In genomic region chr7:141277701-141278678, GRCm38 (mm10) we compare ENCODE assay signal across 12 mouse cellular contexts. TPM values are rescaled to one million over a fixed set of nuclear protein-coding genes. Genes with fewer than 3 reads are reported as not detected.
DNase-seq lines count a peak whose midpoint lies in the region; ATAC-seq and TF ChIP-seq lines count a peak whose summit lies in the region.
"Had no signal": no experiment of that assay in that cellular context is flagged by ENCODE, and none has a peak within 500 bp of the region (broad histone marks: within the 10 kb centered on the region; RNA-seq: fewer than 3 reads in every experiment).

No protein-coding gene starts in this region.

- no peaks in the 10 kb centered on the region for H3K36me3 ChIP-seq in hindbrain, embryonic 12.5 days
- no peaks in the 10 kb centered on the region for H3K36me3 ChIP-seq in hindbrain, embryonic 16.5 days (ENCODE audit: control insufficient read depth, insufficient read depth, low read length)
- H3K36me3 ChIP-seq in embryonic facial prominence, embryonic 14.5 days (ENCODE audit: control insufficient read depth, insufficient read depth, low read length), result no peaks in the 10 kb centered on the region
- H3K36me3 ChIP-seq in intestine, postnatal 0 days (ENCODE audit: control insufficient read depth, insufficient read depth), result peaks cover 3% of the 10 kb centered on the region; the same call in 1 of the 2 replicates
- H3K36me3 ChIP-seq in neural tube, embryonic 13.5 days, result no peaks in the 10 kb centered on the region

- 82% methylated on average over 11 of the region's 11 CpGs for WGBS in hindbrain, embryonic 12.5 days
- 85% methylated on average over 11 of the region's 11 CpGs for WGBS in hindbrain, embryonic 16.5 days
- WGBS in embryonic facial prominence, embryonic 14.5 days, result 70% methylated on average over 11 of the region's 11 CpGs
- WGBS in intestine, postnatal 0 days, result 49% methylated on average over 11 of the region's 11 CpGs
- 81% methylated on average over 11 of the region's 11 CpGs for WGBS in neural tube, embryonic 13.5 days

- H3K9ac ChIP-seq in hindbrain, embryonic 12.5 days, result no peak overlapping the region
- H3K9ac ChIP-seq in hindbrain, embryonic 16.5 days (ENCODE audit: low read depth, low read length), result no peak overlapping the region; the same call in 1 of the 2 replicates
- no peak overlapping the region; the same call in 1 of the 2 replicates for H3K9ac ChIP-seq in embryonic facial prominence, embryonic 14.5 days (ENCODE audit: low read depth, low read length)
- 0 out of 2 replicates have a peak overlapping the region, but pooled peaks have one; percentile 60 for H3K9ac ChIP-seq in intestine, postnatal 0 days (ENCODE audit: low read depth, low read length)
- H3K9ac ChIP-seq in neural tube, embryonic 13.5 days, result peak overlapping the region; percentile 65

- H3K27me3 ChIP-seq in hindbrain, embryonic 12.5 days, result peaks cover 27% of the 10 kb centered on the region
- H3K27me3 ChIP-seq in hindbrain, embryonic 16.5 days (replicated peaks; ENCODE audit: control insufficient read depth, insufficient read depth, low read length), result 0 out of 2 replicates have a peak, but pooled peaks cover 3% of the 10 kb centered on the region
- peaks cover 9% of the 10 kb centered on the region for H3K27me3 ChIP-seq in embryonic facial prominence, embryonic 14.5 days (replicated peaks; ENCODE audit: control insufficient read depth, insufficient read depth, low read length)
- H3K27me3 ChIP-seq in intestine, postnatal 0 days (replicated peaks; ENCODE audit: control insufficient read depth, insufficient read depth, low read length), result no peaks in the 10 kb centered on the region
- peaks cover 28% of the 10 kb centered on the region for H3K27me3 ChIP-seq in neural tube, embryonic 13.5 days

- H3K4me3 ChIP-seq in hindbrain, embryonic 12.5 days, result 0 out of 2 replicates have a peak overlapping the region, but pooled peaks have one; percentile 42
- H3K4me3 ChIP-seq in hindbrain, embryonic 16.5 days (ENCODE audit: low read length), result no peak overlapping the region
- no peak overlapping the region for H3K4me3 ChIP-seq in embryonic facial prominence, embryonic 14.5 days (ENCODE audit: low read depth, low read length)
- peak overlapping the region; percentile 45; the same call in 1 of the 2 replicates for H3K4me3 ChIP-seq in intestine, postnatal 0 days (ENCODE audit: low read depth, low read length)
- H3K4me3 ChIP-seq in neural tube, embryonic 13.5 days, result no peak overlapping the region

- no peak for DNase-seq in embryonic facial prominence, embryonic 14.5 days (ENCODE audit: low spot score)
- DNase-seq in spleen, postnatal 36 days (ENCODE audit: low spot score in 2 of 2), result no peak
- DNase-seq in layer of hippocampus, adult 8-10 months (ENCODE audit: low spot score in 2 of 2), result no peak
- no peak for DNase-seq in left cerebral cortex, postnatal 25 days (ENCODE audit: low spot score in 2 of 2)
- DNase-seq: gastrocnemius, postnatal 25 days; thymus, postnatal 14 days had no signal

- H3K27ac ChIP-seq in hindbrain, embryonic 12.5 days, result no peak overlapping the region
- no peak overlapping the region for H3K27ac ChIP-seq in hindbrain, embryonic 16.5 days (ENCODE audit: low read depth, low read length)
- H3K27ac ChIP-seq in embryonic facial prominence, embryonic 14.5 days (replicated peaks; ENCODE audit: low read depth, low read length), result no peak overlapping the region
- peak overlapping the region; percentile 93 for H3K27ac ChIP-seq in intestine, postnatal 0 days (ENCODE audit: low read depth, low read length)
- H3K27ac ChIP-seq in neural tube, embryonic 13.5 days (replicated peaks), result no peak overlapping the region

- peak; percentile 30; the same call in 1 of the 2 replicates for ATAC-seq in hindbrain, embryonic 12.5 days (ENCODE audit: low FRiP score)
- no peak; the same call in 1 of the 2 replicates for ATAC-seq in hindbrain, embryonic 16.5 days
- ATAC-seq in embryonic facial prominence, embryonic 14.5 days (ENCODE audit: low read depth), result no peak
- peak; percentile 48 for ATAC-seq in intestine, postnatal 0 days
- peak; percentile 10; the same call in 1 of the 2 replicates for ATAC-seq in neural tube, embryonic 13.5 days (ENCODE audit: low read depth)

- H3K4me1 ChIP-seq in hindbrain, embryonic 12.5 days, result peaks cover 11% of the 10 kb centered on the region
- peaks cover 6% of the 10 kb centered on the region for H3K4me1 ChIP-seq in hindbrain, embryonic 16.5 days (ENCODE audit: control insufficient read depth, insufficient read depth, low read depth, low read length)
- peaks cover 7% of the 10 kb centered on the region; the same call in 1 of the 2 replicates for H3K4me1 ChIP-seq in embryonic facial prominence, embryonic 14.5 days (ENCODE audit: control insufficient read depth, insufficient read depth, low read length)
- 0 out of 2 replicates have a peak, but pooled peaks cover 6% of the 10 kb centered on the region for H3K4me1 ChIP-seq in intestine, postnatal 0 days (replicated peaks; ENCODE audit: control insufficient read depth, insufficient read depth, low read length)
- peaks cover 11% of the 10 kb centered on the region; the same call in 1 of the 2 replicates for H3K4me1 ChIP-seq in neural tube, embryonic 13.5 days (replicated peaks)

- intact Hi-C loops in left cerebral cortex, postnatal 25 days (cut with DNase I), result no loop called here

- TF ChIP-seq CTCF in intestine, postnatal 0 days (IDR thresholded peaks at IDR 0.05; ENCODE audit: low read depth), result no peak

- no peaks in the 10 kb centered on the region for H3K9me3 ChIP-seq in hindbrain, embryonic 12.5 days (replicated peaks)
- no peaks in the 10 kb centered on the region for H3K9me3 ChIP-seq in hindbrain, embryonic 16.5 days (ENCODE audit: control insufficient read depth, low read length)
- H3K9me3 ChIP-seq in embryonic facial prominence, embryonic 14.5 days (ENCODE audit: control insufficient read depth, low read length), result no peaks in the 10 kb centered on the region
- no peaks in the 10 kb centered on the region for H3K9me3 ChIP-seq in intestine, postnatal 0 days (ENCODE audit: control insufficient read depth)
- no peaks in the 10 kb centered on the region for H3K9me3 ChIP-seq in neural tube, embryonic 13.5 days

- peak overlapping the region; percentile 94 for H3K4me2 ChIP-seq in hindbrain, embryonic 12.5 days (replicated peaks)
- no peak overlapping the region; the same call in 1 of the 2 replicates for H3K4me2 ChIP-seq in hindbrain, embryonic 16.5 days (ENCODE audit: low read length)
- H3K4me2 ChIP-seq in embryonic facial prominence, embryonic 14.5 days (ENCODE audit: low read depth, low read length), result peak overlapping the region; percentile 99
- H3K4me2 ChIP-seq in intestine, postnatal 0 days (replicated peaks; ENCODE audit: low read depth), result peak overlapping the region; percentile 97
- H3K4me2 ChIP-seq in neural tube, embryonic 13.5 days, result peak overlapping the region; percentile 92; the same call in 1 of the 2 replicates

RNA-seq across cellular contexts. Expression of gene Sct, which starts 0.9 kb away (rescaled TPM):
- polyA plus RNA-seq in hindbrain, embryonic 12.5 days (2016; fragmentation: Nextera tagmentation; extraction: Ambion mirVana), result 2.4 and 2.7 TPM in 2 replicates
- polyA plus RNA-seq in hindbrain, embryonic 16.5 days (2015; fragmentation: Nextera tagmentation; extraction: Ambion mirVana), result 3.5 and 6.1 TPM in 2 replicates
- polyA plus RNA-seq in embryonic facial prominence, embryonic 14.5 days (2014; fragmentation: Nextera tagmentation; extraction: Ambion mirVana), result 9.9 and 13.8 TPM in 2 replicates
- polyA plus RNA-seq in intestine, postnatal 0 days (2015; fragmentation: Nextera tagmentation; extraction: Ambion mirVana), result 348 and 368 TPM in 2 replicates
- polyA plus RNA-seq in neural tube, embryonic 13.5 days (2015; fragmentation: Nextera tagmentation; extraction: Ambion mirVana), result 3.3 and 5.8 TPM in 2 replicates
- not detected for total RNA-seq in layer of hippocampus, adult 8-10 months (2022)
- not detected for total RNA-seq in left cerebral cortex, postnatal 25 days (2021)
- total RNA-seq: layer of hippocampus, postnatal 14 days; megakaryocyte, adult 5-6 weeks had no signal

RNA-seq across cellular contexts. Expression of gene Cdhr5, which starts 1.4 kb away (rescaled TPM):
- polyA plus RNA-seq in hindbrain, embryonic 12.5 days (2016; fragmentation: Nextera tagmentation; extraction: Ambion mirVana), result not detected in 2 replicates
- polyA plus RNA-seq in hindbrain, embryonic 16.5 days (2015; fragmentation: Nextera tagmentation; extraction: Ambion mirVana), result 0.29 TPM in 1 of 2 replicates, not detected in the other
- polyA plus RNA-seq in embryonic facial prominence, embryonic 14.5 days (2014; fragmentation: Nextera tagmentation; extraction: Ambion mirVana), result 0.21 TPM in 1 of 2 replicates, not detected in the other
- 914 and 971 TPM in 2 replicates for polyA plus RNA-seq in intestine, postnatal 0 days (2015; fragmentation: Nextera tagmentation; extraction: Ambion mirVana)
- polyA plus RNA-seq in neural tube, embryonic 13.5 days (2015; fragmentation: Nextera tagmentation; extraction: Ambion mirVana), result not detected in 2 replicates
- total RNA-seq in layer of hippocampus, adult 8-10 months (2022), result not detected
- total RNA-seq in left cerebral cortex, postnatal 25 days (2021), result not detected
- total RNA-seq: layer of hippocampus, postnatal 14 days; megakaryocyte, adult 5-6 weeks had no signal

RNA-seq across cellular contexts. Expression of gene Irf7, which starts 11.7 kb away (rescaled TPM):
- 1.1 and 1.5 TPM in 2 replicates for polyA plus RNA-seq in hindbrain, embryonic 12.5 days (2016; fragmentation: Nextera tagmentation; extraction: Ambion mirVana)
- 1.8 and 2.0 TPM in 2 replicates for polyA plus RNA-seq in hindbrain, embryonic 16.5 days (2015; fragmentation: Nextera tagmentation; extraction: Ambion mirVana)
- 2.3 and 2.4 TPM in 2 replicates for polyA plus RNA-seq in embryonic facial prominence, embryonic 14.5 days (2014; fragmentation: Nextera tagmentation; extraction: Ambion mirVana)
- polyA plus RNA-seq in intestine, postnatal 0 days (2015; fragmentation: Nextera tagmentation; extraction: Ambion mirVana), result 120 and 124 TPM in 2 replicates
- 1.0 and 1.4 TPM in 2 replicates for polyA plus RNA-seq in neural tube, embryonic 13.5 days (2015; fragmentation: Nextera tagmentation; extraction: Ambion mirVana)
- total RNA-seq in layer of hippocampus, adult 8-10 months (2022), result 1 to 10 TPM in 2 of 4 experiments, under 1 TPM in 2; 0.85 to 3.8 (median 2.0) TPM
- 1 to 10 TPM in 1 of 2 experiments, under 1 TPM in 1; 0.78 to 1.1 TPM for total RNA-seq in left cerebral cortex, postnatal 25 days (2021)

RNA-seq across cellular contexts. Expression of gene Drd4, which starts 13.8 kb away (rescaled TPM):
- polyA plus RNA-seq in hindbrain, embryonic 12.5 days (2016; fragmentation: Nextera tagmentation; extraction: Ambion mirVana), result 0.81 and 0.86 TPM in 2 replicates
- 0.64 and 1.00 TPM in 2 replicates for polyA plus RNA-seq in hindbrain, embryonic 16.5 days (2015; fragmentation: Nextera tagmentation; extraction: Ambion mirVana)
- 0.81 and 1.3 TPM in 2 replicates for polyA plus RNA-seq in embryonic facial prominence, embryonic 14.5 days (2014; fragmentation: Nextera tagmentation; extraction: Ambion mirVana)
- 0.33 and 0.38 TPM in 2 replicates for polyA plus RNA-seq in intestine, postnatal 0 days (2015; fragmentation: Nextera tagmentation; extraction: Ambion mirVana)
- polyA plus RNA-seq in neural tube, embryonic 13.5 days (2015; fragmentation: Nextera tagmentation; extraction: Ambion mirVana), result 0.54 and 1.3 TPM in 2 replicates
- total RNA-seq in layer of hippocampus, adult 8-10 months (2022), result under 1 TPM in 1 of 4 experiments, not detected in 3; 0.27 TPM
- under 1 TPM; 0.41 to 0.66 TPM for total RNA-seq in left cerebral cortex, postnatal 25 days (2021)
- total RNA-seq: megakaryocyte, adult 5-6 weeks had no signal

RNA-seq across cellular contexts. Expression of gene Phrf1, which starts 49.4 kb away (rescaled TPM):
- polyA plus RNA-seq in hindbrain, embryonic 12.5 days (2016; fragmentation: Nextera tagmentation; extraction: Ambion mirVana), result 95.5 and 99.3 TPM in 2 replicates
- 57.1 and 67.4 TPM in 2 replicates for polyA plus RNA-seq in hindbrain, embryonic 16.5 days (2015; fragmentation: Nextera tagmentation; extraction: Ambion mirVana)
- polyA plus RNA-seq in embryonic facial prominence, embryonic 14.5 days (2014; fragmentation: Nextera tagmentation; extraction: Ambion mirVana), result 59.8 and 62.7 TPM in 2 replicates
- 24.7 and 27.8 TPM in 2 replicates for polyA plus RNA-seq in intestine, postnatal 0 days (2015; fragmentation: Nextera tagmentation; extraction: Ambion mirVana)
- polyA plus RNA-seq in neural tube, embryonic 13.5 days (2015; fragmentation: Nextera tagmentation; extraction: Ambion mirVana), result 71.4 and 74.1 TPM in 2 replicates
- total RNA-seq in layer of hippocampus, adult 8-10 months (2022), result 10 to 100 TPM; 68.4 to 95.2 (median 79.3) TPM
- total RNA-seq in left cerebral cortex, postnatal 25 days (2021), result 10 to 100 TPM; 75.5 to 76.4 TPM

Comparison
In these comparisons a context has a peak if more than half of its experiments do, and no peak if none do; other contexts are left out.
1. ATAC-seq: peak in hindbrain, embryonic 12.5 days (single experiment), intestine, postnatal 0 days (single experiment) and neural tube, embryonic 13.5 days (single experiment); none in hindbrain, embryonic 16.5 days (single experiment) and embryonic facial prominence, embryonic 14.5 days (single experiment).
2. H3K4me3 ChIP-seq: peak in hindbrain, embryonic 12.5 days (single experiment) and intestine, postnatal 0 days (single experiment); none in hindbrain, embryonic 16.5 days (single experiment), embryonic facial prominence, embryonic 14.5 days (single experiment) and neural tube, embryonic 13.5 days (single experiment).
3. H3K9ac ChIP-seq: peak in intestine, postnatal 0 days (single experiment) and neural tube, embryonic 13.5 days (single experiment); none in hindbrain, embryonic 12.5 days (single experiment), hindbrain, embryonic 16.5 days (single experiment) and embryonic facial prominence, embryonic 14.5 days (single experiment).
4. RNA of gene Sct, which starts 0.9 kb away (polyA plus RNA-seq): 348 to 368 TPM in intestine, postnatal 0 days; 9.9 to 13.8 TPM in embryonic facial prominence, embryonic 14.5 days, 3.5 to 6.1 TPM in hindbrain, embryonic 16.5 days, 3.3 to 5.8 TPM in neural tube, embryonic 13.5 days and 2.4 to 2.7 TPM in hindbrain, embryonic 12.5 days; every median in the first group is over 10 times any median in the second.
5. RNA of gene Cdhr5, which starts 1.4 kb away (polyA plus RNA-seq): 914 to 971 TPM in intestine, postnatal 0 days; 0.21 TPM in embryonic facial prominence, embryonic 14.5 days, 0.29 TPM in hindbrain, embryonic 16.5 days, not detected in hindbrain, embryonic 12.5 days and not detected in neural tube, embryonic 13.5 days; every median in the first group is over 100 times any median in the second.
6. RNA of gene Irf7, which starts 11.7 kb away (polyA plus RNA-seq): 120 to 124 TPM in intestine, postnatal 0 days; 2.3 to 2.4 TPM in embryonic facial prominence, embryonic 14.5 days, 1.8 to 2.0 TPM in hindbrain, embryonic 16.5 days, 1.0 to 1.4 TPM in neural tube, embryonic 13.5 days and 1.1 to 1.5 TPM in hindbrain, embryonic 12.5 days; every median in the first group is over 10 times any median in the second.